Comparison of ENCODE assay signal across 10 mouse cellular contexts in the genomic region with DNA sequence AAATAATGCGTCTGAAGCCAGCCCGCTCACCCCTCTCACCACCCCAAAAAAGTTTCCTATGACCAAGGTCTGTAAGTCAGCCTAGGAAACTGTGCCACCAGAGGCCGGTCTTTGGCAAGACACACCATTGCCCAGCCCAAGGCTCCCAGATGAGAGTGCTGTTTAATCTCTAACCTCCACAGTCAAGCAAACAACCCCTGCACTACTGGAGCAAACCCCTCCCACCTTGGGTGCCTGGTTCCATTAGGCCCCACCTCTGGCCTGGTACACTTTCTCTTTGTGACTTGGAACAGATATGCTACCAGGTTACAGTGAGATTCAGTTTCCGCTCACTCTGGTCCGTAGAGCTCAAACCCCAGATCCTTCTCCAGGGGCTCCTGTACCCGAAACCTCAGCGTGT. TPM values are rescaled to one million over a fixed set of nuclear protein-coding genes. Genes with fewer than 3 reads are reported as not detected.
DNase-seq lines count a peak whose midpoint lies in the region; ATAC-seq lines count a peak whose summit lies in the region.
"Had no signal": no experiment of that assay in that cellular context is flagged by ENCODE, and none has a peak within 500 bp of the region (broad histone marks: within the 10 kb centered on the region; RNA-seq: fewer than 3 reads in every experiment).

No protein-coding gene starts in this region.

- H3K9ac ChIP-seq in kidney, embryonic 15.5 days: no peak overlapping the region
- H3K9ac ChIP-seq in liver, embryonic 15.5 days: no peak overlapping the region
- H3K9ac ChIP-seq: heart, embryonic 13.5 days had no signal

- intact Hi-C loops in heart, postnatal 25 days (cut with DNase I): no loop called here

- WGBS in kidney, embryonic 15.5 days: 77% methylated on average over 7 of the region's 7 CpGs
- 68% methylated on average over 7 of the region's 7 CpGs for WGBS in liver, embryonic 15.5 days (ENCODE audit: insufficient replicate concordance)

- H3K4me2 ChIP-seq in kidney, embryonic 15.5 days: no peak overlapping the region; the same call in 1 of the 2 replicates
- H3K4me2 ChIP-seq in liver, embryonic 15.5 days: peak overlapping the region; percentile 25
- H3K4me2 ChIP-seq: heart, embryonic 13.5 days had no signal

- H3K36me3 ChIP-seq in kidney, embryonic 15.5 days: peaks cover 8% of the 10 kb centered on the region; the same call in 1 of the 2 replicates
- H3K36me3 ChIP-seq in liver, embryonic 15.5 days (replicated peaks): no peaks in the 10 kb centered on the region
- H3K36me3 ChIP-seq: heart, embryonic 13.5 days had no signal

- no peaks in the 10 kb centered on the region for H3K9me3 ChIP-seq in kidney, embryonic 15.5 days (replicated peaks)
- no peaks in the 10 kb centered on the region for H3K9me3 ChIP-seq in liver, embryonic 15.5 days (replicated peaks)
- H3K9me3 ChIP-seq: heart, embryonic 13.5 days had no signal

- 0 out of 2 replicates have a peak, but pooled peaks have one; percentile 44 for ATAC-seq in kidney, embryonic 15.5 days (replicated peaks; ENCODE audit: low FRiP score)
- peak; percentile 41; the same call in 1 of the 2 replicates for ATAC-seq in liver, embryonic 15.5 days (ENCODE audit: insufficient read depth)

- H3K4me3 ChIP-seq in kidney, embryonic 15.5 days (replicated peaks): no peak overlapping the region
- H3K4me3 ChIP-seq in liver, embryonic 15.5 days (replicated peaks): no peak overlapping the region
- H3K4me3 ChIP-seq: heart, embryonic 13.5 days had no signal

- peaks cover 29% of the 10 kb centered on the region for H3K27me3 ChIP-seq in kidney, embryonic 15.5 days
- peaks cover 74% of the 10 kb centered on the region for H3K27me3 ChIP-seq in liver, embryonic 15.5 days

- peak; percentile 15 to 31 for DNase-seq in urinary bladder, postnatal 36 days (ENCODE audit: low spot score in 2 of 2)
- DNase-seq in urinary bladder, postnatal 4 days (ENCODE audit: low spot score in 2 of 2): no peak
- DNase-seq in yolk sac, embryonic 10.5 days (ENCODE audit: low spot score): peak; percentile 24
- DNase-seq in thymus, postnatal 25 days: no peak
- DNase-seq in frontal cortex, postnatal 25 days (ENCODE audit: low spot score in 2 of 2): no peak
- no peak for DNase-seq in heart, postnatal 25 days (ENCODE audit: low spot score)

- peaks cover 31% of the 10 kb centered on the region for H3K4me1 ChIP-seq in kidney, embryonic 15.5 days
- H3K4me1 ChIP-seq in liver, embryonic 15.5 days (replicated peaks): peaks cover 24% of the 10 kb centered on the region

- H3K27ac ChIP-seq in kidney, embryonic 15.5 days: no peak overlapping the region
- 0 out of 2 replicates have a peak overlapping the region, but pooled peaks have one; percentile 33 for H3K27ac ChIP-seq in liver, embryonic 15.5 days (replicated peaks)
- H3K27ac ChIP-seq: heart, embryonic 13.5 days had no signal

RNA-seq across cellular contexts. Expression of a gene that starts 11.9 kb away (rescaled TPM):
- 43.8 and 48.8 TPM in 2 replicates for polyA plus RNA-seq in kidney, embryonic 15.5 days (2015; fragmentation: Nextera tagmentation; extraction: Ambion mirVana)
- 1.1 and 1.3 TPM in 2 replicates for polyA plus RNA-seq in liver, embryonic 15.5 days (2015; fragmentation: Nextera tagmentation; extraction: Ambion mirVana)
- total RNA-seq in heart, postnatal 25 days (2021): 1 to 10 TPM; 2.2 to 3.0 TPM

RNA-seq across cellular contexts. Expression of a gene that starts 41.3 kb away (rescaled TPM):
- 70.7 and 81.3 TPM in 2 replicates for polyA plus RNA-seq in kidney, embryonic 15.5 days (2015; fragmentation: Nextera tagmentation; extraction: Ambion mirVana)
- polyA plus RNA-seq in liver, embryonic 15.5 days (2015; fragmentation: Nextera tagmentation; extraction: Ambion mirVana): 4.0 and 4.5 TPM in 2 replicates
- total RNA-seq in heart, postnatal 25 days (2021): 1,000 to 10,000 TPM; 5,192 to 5,215 TPM

RNA-seq across cellular contexts. Expression of a gene that starts 41.4 kb away (rescaled TPM):
- polyA plus RNA-seq in kidney, embryonic 15.5 days (2015; fragmentation: Nextera tagmentation; extraction: Ambion mirVana): 0.36 and 0.57 TPM in 2 replicates
- not detected in 2 replicates for polyA plus RNA-seq in liver, embryonic 15.5 days (2015; fragmentation: Nextera tagmentation; extraction: Ambion mirVana)
- under 1 TPM in 1 of 2 experiments, not detected in 1; 0.75 TPM for total RNA-seq in heart, postnatal 25 days (2021)
- total RNA-seq: layer of hippocampus, postnatal 10 days had no signal

RNA-seq across cellular contexts. Expression of a gene that starts 44.9 kb away (rescaled TPM):
- polyA plus RNA-seq in kidney, embryonic 15.5 days (2015; fragmentation: Nextera tagmentation; extraction: Ambion mirVana): 0.26 and 0.39 TPM in 2 replicates
- polyA plus RNA-seq in liver, embryonic 15.5 days (2015; fragmentation: Nextera tagmentation; extraction: Ambion mirVana): not detected in 2 replicates
- not detected for total RNA-seq in heart, postnatal 25 days (2021)
- total RNA-seq: layer of hippocampus, postnatal 10 days had no signal
- polyA plus RNA-seq: heart, embryonic 13.5 days had no signal

Comparison
In these comparisons a context has a peak if more than half of its experiments do, and no peak if none do; other contexts are left out.
1. DNase-seq: peak in urinary bladder, postnatal 36 days (2 of 2) and yolk sac, embryonic 10.5 days (single experiment); none in urinary bladder, postnatal 4 days (0 of 2), thymus, postnatal 25 days (single experiment), frontal cortex, postnatal 25 days (0 of 2) and heart, postnatal 25 days (single experiment).
2. RNA of a gene that starts 11.9 kb away (polyA plus RNA-seq): 43.8 to 48.8 TPM in kidney, embryonic 15.5 days; 1.1 to 1.3 TPM in liver, embryonic 15.5 days; every median in the first group is over 10 times any median in the second.
3. RNA of a gene that starts 41.3 kb away (polyA plus RNA-seq): 70.7 to 81.3 TPM in kidney, embryonic 15.5 days; 4.0 to 4.5 TPM in liver, embryonic 15.5 days; every median in the first group is over 10 times any median in the second.